Mouse (Mus musculus) lung, embryonic 14.5 days (tissue): Measurements from ENCODE around the gene Get4. TPM values are rescaled to one million over a fixed set of nuclear protein-coding genes. Genes with fewer than 3 reads are reported as not detected.

Experiments used
- ATAC-seq: fragments of 200-750 bp; cut with Nextera tagmentation; 2 replicates; pipeline ENCODE4 v1.8.0; 2017; ENCODE audit warnings: mild to moderate bottlenecking, moderate TSS enrichment, moderate library complexity; ENCODE audit not compliant: insufficient read depth
- DNase-seq: peaks from one replicate; pipeline ENCODE4 v3.0.0-alpha.2; 2015
- H3K27ac ChIP-seq: fragments of 300-500 bp; sonication (generic); 2 replicates; pipeline ENCODE4 v1.5.1; 2014; ENCODE audit warnings: low read depth, mild to moderate bottlenecking, moderate library complexity
- H3K27me3 ChIP-seq: fragments of 300-500 bp; sonication (generic); 2 replicates; pipeline ENCODE4 v1.6.1; 2014; ENCODE audit warnings: low read length, control low read depth; ENCODE audit not compliant: insufficient read depth
- H3K36me3 ChIP-seq: fragments of 300-500 bp; sonication (generic); 2 replicates; pipeline ENCODE4 v1.6.1; 2014; ENCODE audit warnings: control low read depth; ENCODE audit not compliant: insufficient read depth
- H3K4me1 ChIP-seq: fragments of 300-500 bp; sonication (generic); 2 replicates; pipeline ENCODE4 v1.6.1; 2014; ENCODE audit warnings: antibody characterized with exemption, control low read depth; ENCODE audit not compliant: insufficient read depth
- H3K4me2 ChIP-seq: fragments of 300-500 bp; sonication (generic); 2 replicates; pipeline ENCODE4 v1.6.1; 2014; ENCODE audit warnings: mild to moderate bottlenecking
- H3K4me3 ChIP-seq: fragments of 300-500 bp; sonication (generic); 2 replicates; pipeline ENCODE4 v1.5.1; 2014; ENCODE audit warnings: low read depth, low read length
- H3K9ac ChIP-seq: fragments of 300-500 bp; sonication (generic); 2 replicates; pipeline ENCODE4 v1.6.1; 2014
- H3K9me3 ChIP-seq: fragments of 300-500 bp; sonication (generic); 2 replicates; pipeline ENCODE4 v1.6.1; 2016; ENCODE audit warnings: low read depth, low read length, control low read depth
- CTCF ChIP-seq: IDR thresholded peaks from 2 replicates; pipeline ENCODE4 v1.5.1; 2016; ENCODE audit warnings: antibody characterized with exemption, low read depth
- WGBS: fragments of 180-500 bp; shearing (Covaris S2); extraction: QIAGEN DNeasy Blood & Tissue Kit; methylation state at CpG from one replicate; pipeline ENCODE4 v1.1.7; 2014; 5-methylcytosine and 5-hydroxymethylcytosine counted together
- polyA plus RNA-seq: library from polyadenylated mRNA; unstranded; fragments of >200 nt; fragmentation: Nextera tagmentation; extraction: Ambion mirVana; gene quantifications from 2 replicates; pipeline ENCODE4 v1.2.1, GENCODE M21; 2014

Get4 gene
- polyA plus RNA-seq, 1 experiment from 2014 or later = 183 TPM

- DNase-seq = no peak
- Histone ChIP-seq H3K36me3 (peaks cover 93% of the 10 kb centered on the region), H3K4me1 (no peaks in the 10 kb centered on the region), H3K9ac (no peak overlapping the region), H3K9me3 (no peaks in the 10 kb centered on the region), H3K27ac (no peak overlapping the region), H3K4me3 (no peak overlapping the region), H3K27me3 (no peaks in the 10 kb centered on the region), H3K4me2 (no peak overlapping the region)
- TF ChIP-seq CTCF = no peak
- 82% methylated on average over 15 of the region's 15 CpGs for WGBS
- ATAC-seq = no peak
Observed at GRCm38 (mm10) chr5:139241022-139241761, 10.9 kb upstream of the Get4 start.

GRCm38 (mm10) chr5:139243384-139243783, 8.7 kb upstream of the Get4 start:
- H3K27ac ChIP-seq = no peak overlapping the region
- H3K27me3 ChIP-seq = no peaks in the 10 kb centered on the region
- no peak overlapping the region for H3K4me3 ChIP-seq
- H3K9ac ChIP-seq = no peak overlapping the region
- no peak for TF ChIP-seq CTCF
- no peak overlapping the region for H3K4me2 ChIP-seq
- H3K9me3 ChIP-seq = no peaks in the 10 kb centered on the region
- DNase-seq (no peak), ATAC-seq (no peak)
- no peaks in the 10 kb centered on the region for H3K4me1 ChIP-seq
- H3K36me3 ChIP-seq = peaks cover 92% of the 10 kb centered on the region
- WGBS = 79% methylated on average over 1 of the region's 1 CpGs

GRCm38 (mm10) chr5:139247767-139248166, 4.4 kb upstream of the Get4 start:
- TF ChIP-seq CTCF = no peak
- Histone ChIP-seq H3K36me3 (peaks cover 79% of the 10 kb centered on the region), H3K4me3 (no peak overlapping the region), H3K4me2 (no peak overlapping the region), H3K9ac (no peak overlapping the region), H3K4me1 (no peaks in the 10 kb centered on the region; the same call in 1 of the 2 replicates), H3K27ac (no peak overlapping the region), H3K27me3 (no peaks in the 10 kb centered on the region), H3K9me3 (no peaks in the 10 kb centered on the region)
- ATAC-seq (no peak), DNase-seq (no peak)
- WGBS = 76% methylated on average over 3 of the region's 3 CpGs

GRCm38 (mm10) chr5:139248846-139249245, 3.3 kb upstream of the Get4 start:
- Histone ChIP-seq H3K27ac (no peak overlapping the region), H3K9ac (no peak overlapping the region), H3K4me1 (peaks cover 6% of the 10 kb centered on the region), H3K27me3 (no peaks in the 10 kb centered on the region), H3K36me3 (peaks cover 68% of the 10 kb centered on the region), H3K9me3 (no peaks in the 10 kb centered on the region), H3K4me2 (no peak overlapping the region), H3K4me3 (no peak overlapping the region)
- no peak for TF ChIP-seq CTCF
- WGBS = 76% methylated on average over 3 of the region's 3 CpGs
- DNase-seq = no peak
- no peak for ATAC-seq

GRCm38 (mm10) chr5:139251279-139251678, 845 bp upstream of the Get4 start:
- Histone ChIP-seq H3K9ac (peak overlapping the region; percentile 63), H3K36me3 (peaks cover 53% of the 10 kb centered on the region)
- 77% methylated on average over 7 of the region's 7 CpGs for WGBS

GRCm38 (mm10) chr5:139251736-139252080, 416 bp upstream of the Get4 start:
- Histone ChIP-seq H3K27me3 (no peaks in the 10 kb centered on the region), H3K4me2 (peak overlapping the region; percentile 98), H3K27ac (peak overlapping the region; percentile 70), H3K4me3 (peak overlapping the region; percentile 68), H3K9ac (peak overlapping the region; percentile 63), H3K9me3 (no peaks in the 10 kb centered on the region), H3K36me3 (peaks cover 49% of the 10 kb centered on the region), H3K4me1 (peaks cover 9% of the 10 kb centered on the region)
- 0% methylated on average over 8 of the region's 8 CpGs for WGBS
- peak; percentile 25 for ATAC-seq
- peak; percentile 42 for TF ChIP-seq CTCF
- DNase-seq = no peak

More at GRCm38 (mm10) chr5:139251279-139251678, 845 bp upstream of the Get4 start:
- Histone ChIP-seq H3K4me1 (peaks cover 9% of the 10 kb centered on the region), H3K4me2 (peak overlapping the region; percentile 98), H3K27me3 (no peaks in the 10 kb centered on the region), H3K27ac (peak overlapping the region; percentile 70; the same call in 1 of the 2 replicates), H3K4me3 (peak overlapping the region; percentile 68), H3K9me3 (no peaks in the 10 kb centered on the region)
- no peak for TF ChIP-seq CTCF
- no peak for ATAC-seq
- no peak for DNase-seq

- ATAC-seq (peak; percentile 15; the same call in 1 of the 2 replicates), DNase-seq (no peak)
- H3K27me3 ChIP-seq = no peaks in the 10 kb centered on the region
- H3K4me2 ChIP-seq = peak overlapping the region; percentile 98
- no peaks in the 10 kb centered on the region for H3K9me3 ChIP-seq
- peak overlapping the region; percentile 78 for H3K9ac ChIP-seq
- TF ChIP-seq CTCF = no peak
- H3K4me3 ChIP-seq = peak overlapping the region; percentile 68
- H3K36me3 ChIP-seq = peaks cover 42% of the 10 kb centered on the region
- peaks cover 9% of the 10 kb centered on the region for H3K4me1 ChIP-seq
- under 1% methylated on average over 7 of the region's 7 CpGs for WGBS
- peak overlapping the region; percentile 89 for H3K27ac ChIP-seq
Observed at GRCm38 (mm10) chr5:139252910-139253245, 754 bp downstream of the Get4 start.
